Mouse (Mus musculus) ES-Bruce4 (cell line): ENCODE measurements around the gene Tnfsf12. TPM values are rescaled to one million over a fixed set of nuclear protein-coding genes. Genes with fewer than 3 reads are reported as not detected.
A peak's percentile ranks its signal among the peaks of the same experiment; 100 is the strongest.

Experiments used
- H3K27ac ChIP-seq: 2 replicates; pipeline ENCODE4 v1.5.1; 2012; ENCODE audit warnings: low read length, inconsistent platforms; ENCODE audit not compliant: insufficient read depth
- H3K27me3 ChIP-seq: 2 replicates; pipeline ENCODE4 v1.6.1; 2012; ENCODE audit warnings: mild to moderate bottlenecking, low read length, inconsistent platforms; ENCODE audit not compliant: control insufficient read depth, poor library complexity, insufficient read depth, severe bottlenecking
- H3K36me3 ChIP-seq: 2 replicates; pipeline ENCODE4 v1.6.1; 2012; ENCODE audit warnings: inconsistent platforms, mild to moderate bottlenecking, low read length, moderate library complexity; ENCODE audit not compliant: control insufficient read depth, poor library complexity, insufficient read depth, severe bottlenecking
- H3K4me1 ChIP-seq: one replicate; pipeline ENCODE4 v1.8.1; 2011; ENCODE audit warnings: low read length; ENCODE audit not compliant: control insufficient read depth, insufficient read depth
- H3K4me3 ChIP-seq: 2 replicates; pipeline ENCODE4 v1.5.1; 2011; ENCODE audit warnings: low read depth, mild to moderate bottlenecking, low read length
- H3K9ac ChIP-seq: 2 replicates; pipeline ENCODE4 v1.6.1; 2012; ENCODE audit warnings: low read depth, mild to moderate bottlenecking, inconsistent platforms; ENCODE audit not compliant: poor library complexity, severe bottlenecking
- H3K9me3 ChIP-seq: replicated peaks from 2 replicates; pipeline ENCODE4 v1.6.1; 2012; ENCODE audit warnings: mild to moderate bottlenecking, low read length, inconsistent platforms; ENCODE audit not compliant: control insufficient read depth, poor library complexity, insufficient read depth, severe bottlenecking
- CTCF ChIP-seq: IDR thresholded peaks from one replicate; pipeline ENCODE4 v1.8.1; 2011; ENCODE audit warnings: low read depth, low read length
- EP300 ChIP-seq: IDR thresholded peaks from 2 replicates; pipeline ENCODE4 v1.6.1; 2011; ENCODE audit warnings: low read depth, low read length; ENCODE audit not compliant: insufficient read depth
- POLR2A ChIP-seq: IDR thresholded peaks from one replicate; pipeline ENCODE4 v1.8.1; 2011; ENCODE audit warnings: low read length; ENCODE audit not compliant: insufficient read depth
- polyA plus RNA-seq: library from polyadenylated mRNA; stranded (reverse); fragments of >200 nt; gene quantifications from 2 replicates; pipeline ENCODE4 v1.2.4, GENCODE M21; 2011; ENCODE audit warnings: low read depth; ENCODE audit not compliant: missing spikeins, insufficient read depth, insufficient read length

Tnfsf12 gene
- polyA plus RNA-seq, 1 experiment, result 3.4 TPM

GRCm38 (mm10) chr11:69655264-69656064, 40.2 kb downstream of the Tnfsf12 start, which contains the start of gene Sox15:
Sox15 (plus strand) TSS chr11:69655314.
- H3K4me1 ChIP-seq, result no peaks in the 10 kb centered on the region
- TF ChIP-seq CTCF (peak; percentile 70), POLR2A (peak; percentile 16), EP300 (0 out of 2 replicates have a peak, but pooled peaks have one; percentile 33)
- no peaks in the 10 kb centered on the region for H3K9me3 ChIP-seq
- H3K27me3 ChIP-seq, result no peaks in the 10 kb centered on the region
- H3K9ac ChIP-seq, result peak within 1 kb of the TSS; percentile 77
- H3K36me3 ChIP-seq, result peaks cover 26% of the 10 kb centered on the region
- H3K27ac ChIP-seq, result peak within 1 kb of the TSS; percentile 85
- peak within 1 kb of the TSS; percentile 77 for H3K4me3 ChIP-seq

- Histone ChIP-seq H3K27ac (peak overlapping the region; percentile 85), H3K9me3 (no peaks in the 10 kb centered on the region), H3K9ac (peak overlapping the region; percentile 77), H3K4me3 (peak overlapping the region; percentile 77), H3K27me3 (no peaks in the 10 kb centered on the region), H3K4me1 (no peaks in the 10 kb centered on the region), H3K36me3 (peaks cover 32% of the 10 kb centered on the region)
- TF ChIP-seq POLR2A (peak; percentile 97), CTCF (no peak), EP300 (peak; percentile 70; the same call in 1 of the 2 replicates)
Observed at GRCm38 (mm10) chr11:69654760-69655159, 40.9 kb downstream of the Tnfsf12 start.

DNA sequence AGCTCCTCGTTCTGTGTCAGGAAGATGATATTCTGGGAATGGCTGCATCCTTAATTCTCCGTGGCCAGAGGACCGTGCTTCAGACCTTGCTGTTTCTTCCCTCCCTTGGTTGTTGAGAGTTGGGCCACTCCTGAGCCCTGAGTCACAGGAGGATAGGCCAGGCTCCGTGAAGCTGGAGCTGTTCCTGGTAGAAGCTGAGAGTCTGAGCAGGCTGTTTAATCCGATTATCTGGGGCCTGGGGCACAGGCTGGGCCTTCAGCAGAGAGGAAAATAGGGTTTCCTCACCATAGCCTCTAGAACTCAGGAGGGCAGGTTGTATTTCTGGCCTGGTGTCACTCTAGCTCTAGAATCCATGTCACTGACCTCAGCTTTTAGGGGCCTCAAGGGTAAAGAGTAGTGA, 42.2 kb downstream of the Tnfsf12 start:
- no peak for TF ChIP-seq CTCF
- TF ChIP-seq POLR2A, result no peak
- no peak for TF ChIP-seq EP300
- Histone ChIP-seq H3K9me3 (no peaks in the 10 kb centered on the region), H3K27me3 (no peaks in the 10 kb centered on the region), H3K27ac (peak overlapping the region; percentile 85), H3K36me3 (peaks cover 40% of the 10 kb centered on the region), H3K4me1 (no peaks in the 10 kb centered on the region), H3K9ac (no peak overlapping the region), H3K4me3 (no peak overlapping the region)

DNA sequence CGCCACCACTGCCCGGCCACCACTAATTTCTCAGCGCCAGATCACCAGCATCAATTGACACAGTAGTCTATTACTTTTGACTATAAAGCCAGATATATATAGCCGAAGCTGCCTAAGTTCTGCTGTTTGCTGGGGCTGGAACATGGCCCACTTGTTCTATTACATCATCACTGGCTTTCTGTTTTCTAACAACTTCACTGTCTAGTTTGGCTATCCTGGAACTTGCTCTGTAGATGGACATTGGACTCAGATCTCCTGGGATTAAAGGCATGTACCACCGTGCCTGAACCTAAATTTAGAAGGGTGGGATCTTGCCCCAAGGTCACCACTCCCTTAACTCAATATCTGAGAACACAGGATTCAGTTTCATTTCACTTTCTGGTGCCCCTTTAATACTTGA, 49.8 kb downstream of the Tnfsf12 start:
- Histone ChIP-seq H3K9me3 (no peaks in the 10 kb centered on the region), H3K36me3 (peaks cover 88% of the 10 kb centered on the region), H3K4me1 (no peaks in the 10 kb centered on the region), H3K27ac (no peak overlapping the region), H3K27me3 (no peaks in the 10 kb centered on the region), H3K4me3 (no peak overlapping the region), H3K9ac (no peak overlapping the region)
- no peak for TF ChIP-seq POLR2A

Other genes with a start within 250 kb of the Tnfsf12 start
- 1.2 and 2.0 TPM in 2 replicates for gene Dnah2, start 146.7 kb downstream of the Tnfsf12 start, polyA plus RNA-seq
- gene Efnb3, start 135.6 kb downstream of the Tnfsf12 start, polyA plus RNA-seq, result 3.9 and 4.0 TPM in 2 replicates
- gene Wrap53, start 115.6 kb downstream of the Tnfsf12 start, polyA plus RNA-seq, result 10.3 and 17.8 TPM in 2 replicates
- gene Trp53, start 115.5 kb downstream of the Tnfsf12 start, polyA plus RNA-seq, result 230 and 277 TPM in 2 replicates
- 20.4 and 24.0 TPM in 2 replicates for gene Atp1b2, start 89.9 kb downstream of the Tnfsf12 start, polyA plus RNA-seq
- gene Shbg, start 77.9 kb downstream of the Tnfsf12 start, polyA plus RNA-seq, result not detected in 2 replicates
- 9.1 and 9.6 TPM in 2 replicates for gene Sat2, start 73.8 kb downstream of the Tnfsf12 start, polyA plus RNA-seq
- gene Fxr2, start 62.9 kb downstream of the Tnfsf12 start, polyA plus RNA-seq, result 170 and 173 TPM in 2 replicates
- gene Sox15, start 40.5 kb downstream of the Tnfsf12 start, polyA plus RNA-seq, result 45.2 and 48.1 TPM in 2 replicates
- 65.7 and 71.0 TPM in 2 replicates for gene Mpdu1, start 33.2 kb downstream of the Tnfsf12 start, polyA plus RNA-seq
- 32.9 and 36.2 TPM in 2 replicates for gene Cd68, start 29.7 kb downstream of the Tnfsf12 start, polyA plus RNA-seq
- 1,464 and 1,502 TPM in 2 replicates for gene Eif4a1, start 23.4 kb downstream of the Tnfsf12 start, polyA plus RNA-seq
- gene Senp3, start 13.8 kb downstream of the Tnfsf12 start, polyA plus RNA-seq, result 198 and 221 TPM in 2 replicates
- gene Tnfsf13, start 10.1 kb downstream of the Tnfsf12 start, polyA plus RNA-seq, result 1.3 and 2.9 TPM in 2 replicates
- 1.9 and 3.6 TPM in 2 replicates for gene Tnfsfm13, start 249 bp upstream of the Tnfsf12 start, polyA plus RNA-seq
- 102 and 103 TPM in 2 replicates for gene Polr2a, start 62.8 kb upstream of the Tnfsf12 start, polyA plus RNA-seq
- gene Slc35g3, start 66.1 kb upstream of the Tnfsf12 start, polyA plus RNA-seq, result not detected in 2 replicates
- 3.6 and 4.8 TPM in 2 replicates for gene Zbtb4, start 70.1 kb upstream of the Tnfsf12 start, polyA plus RNA-seq
- 10.1 and 12.1 TPM in 2 replicates for gene Chrnb1, start 100.1 kb upstream of the Tnfsf12 start, polyA plus RNA-seq
- 1.8 and 2.5 TPM in 2 replicates for gene Fgf11, start 106.0 kb upstream of the Tnfsf12 start, polyA plus RNA-seq
- 10.1 and 11.6 TPM in 2 replicates for gene Tmem102, start 109.8 kb upstream of the Tnfsf12 start, polyA plus RNA-seq
- not detected in 2 replicates for gene Gm39566, start 119.4 kb upstream of the Tnfsf12 start, polyA plus RNA-seq
- not detected in 2 replicates for gene Spem2, start 122.6 kb upstream of the Tnfsf12 start, polyA plus RNA-seq
- gene Spem1, start 126.3 kb upstream of the Tnfsf12 start, polyA plus RNA-seq, result not detected in 2 replicates
- 19.6 and 25.4 TPM in 2 replicates for gene Nlgn2, start 141.9 kb upstream of the Tnfsf12 start, polyA plus RNA-seq
- gene Tmem256, start 142.7 kb upstream of the Tnfsf12 start, polyA plus RNA-seq, result 97.1 and 103 TPM in 2 replicates
- gene Plscr3, start 150.5 kb upstream of the Tnfsf12 start, polyA plus RNA-seq, result 27.2 and 31.2 TPM in 2 replicates
- gene Tnk1, start 162.9 kb upstream of the Tnfsf12 start, polyA plus RNA-seq, result 15.6 and 19.6 TPM in 2 replicates
- not detected in 2 replicates for gene Tmem95, start 182.2 kb upstream of the Tnfsf12 start, polyA plus RNA-seq
- 5.2 and 6.3 TPM in 2 replicates for gene Kctd11, start 185.6 kb upstream of the Tnfsf12 start, polyA plus RNA-seq
- gene Acap1, start 199.7 kb upstream of the Tnfsf12 start, polyA plus RNA-seq, result 1.5 and 2.3 TPM in 2 replicates
- 11.6 and 13.1 TPM in 2 replicates for gene 2810408A11Rik, start 205.1 kb upstream of the Tnfsf12 start, polyA plus RNA-seq
- 27.9 and 32.4 TPM in 2 replicates for gene Neurl4, start 205.2 kb upstream of the Tnfsf12 start, polyA plus RNA-seq
- gene Gps2, start 218.0 kb upstream of the Tnfsf12 start, polyA plus RNA-seq, result 23.9 and 24.4 TPM in 2 replicates
- gene Eif5a, start 226.1 kb upstream of the Tnfsf12 start, polyA plus RNA-seq, result 1,015 and 1,063 TPM in 2 replicates
- 55.2 and 57.2 TPM in 2 replicates for gene Ybx2, start 239.9 kb upstream of the Tnfsf12 start, polyA plus RNA-seq